Mouse (Mus musculus) embryonic facial prominence, embryonic 11.5 days (tissue): ENCODE measurements around the gene Ikbip. TPM values are rescaled to one million over a fixed set of nuclear protein-coding genes. Genes with fewer than 3 reads are reported as not detected.
A peak's percentile ranks its signal among the peaks of the same experiment; 100 is the strongest.

Experiments
- ATAC-seq: fragments of 200-750 bp; cut with Nextera tagmentation; replicated peaks from 2 replicates; pipeline ENCODE4 v1.8.0; 2017; ENCODE audit warnings: low read depth; ENCODE audit not compliant: insufficient number of reproducible peaks, low FRiP score, low TSS enrichment
- DNase-seq: peaks from one replicate; pipeline ENCODE4 v3.0.0-alpha.2; 2015; ENCODE audit warnings: low spot score
- H3K27ac ChIP-seq: fragments of 300-500 bp; sonication (generic); replicated peaks from 2 replicates; pipeline ENCODE4 v1.5.1; 2014; ENCODE audit warnings: mild to moderate bottlenecking, low read depth, low read length, control low read depth
- H3K27me3 ChIP-seq: fragments of 300-500 bp; sonication (generic); 2 replicates; pipeline ENCODE4 v1.6.1; 2014; ENCODE audit warnings: mild to moderate bottlenecking, low read length, moderate library complexity, mixed read lengths; ENCODE audit not compliant: control insufficient read depth, insufficient read depth
- H3K36me3 ChIP-seq: fragments of 300-500 bp; sonication (generic); replicated peaks from 2 replicates; pipeline ENCODE4 v1.6.1; 2014; ENCODE audit warnings: low read depth, mild to moderate bottlenecking, low read length, moderate library complexity, mixed read lengths; ENCODE audit not compliant: control insufficient read depth, insufficient read depth
- H3K4me1 ChIP-seq: fragments of 300-500 bp; sonication (generic); 2 replicates; pipeline ENCODE4 v1.6.1; 2014; ENCODE audit warnings: low read length, mixed read lengths; ENCODE audit not compliant: control insufficient read depth, insufficient read depth
- H3K4me2 ChIP-seq: fragments of 300-500 bp; sonication (generic); 2 replicates; pipeline ENCODE4 v1.6.1; 2014; ENCODE audit warnings: low read depth, mild to moderate bottlenecking, control low read depth, low read length, moderate library complexity
- H3K4me3 ChIP-seq: fragments of 300-500 bp; sonication (generic); 2 replicates; pipeline ENCODE4 v1.5.1; 2014; ENCODE audit warnings: low read depth, low read length, control low read depth
- H3K9ac ChIP-seq: fragments of 300-500 bp; sonication (generic); replicated peaks from 2 replicates; pipeline ENCODE4 v1.6.1; 2014; ENCODE audit warnings: mild to moderate bottlenecking, control low read depth, low read length
- H3K9me3 ChIP-seq: fragments of 300-500 bp; sonication (generic); replicated peaks from 2 replicates; pipeline ENCODE4 v1.6.1; 2016; ENCODE audit warnings: mild to moderate bottlenecking, low read length, inconsistent platforms, mixed read lengths; ENCODE audit not compliant: control insufficient read depth
- WGBS: fragments of 180-500 bp; shearing (Covaris S2); extraction: QIAGEN DNeasy Blood & Tissue Kit; methylation state at CpG from one replicate; pipeline ENCODE4 v1.1.7; 2014; 5-methylcytosine and 5-hydroxymethylcytosine counted together
- polyA plus RNA-seq: library from polyadenylated mRNA; unstranded; fragments of >200 nt; fragmentation: Nextera tagmentation; extraction: Ambion mirVana; gene quantifications from 2 replicates; pipeline ENCODE4 v1.2.1, GENCODE M21; 2014

Gene Ikbip
- polyA plus RNA-seq, 1 experiment from 2014 or later: 31.1 TPM

DNA sequence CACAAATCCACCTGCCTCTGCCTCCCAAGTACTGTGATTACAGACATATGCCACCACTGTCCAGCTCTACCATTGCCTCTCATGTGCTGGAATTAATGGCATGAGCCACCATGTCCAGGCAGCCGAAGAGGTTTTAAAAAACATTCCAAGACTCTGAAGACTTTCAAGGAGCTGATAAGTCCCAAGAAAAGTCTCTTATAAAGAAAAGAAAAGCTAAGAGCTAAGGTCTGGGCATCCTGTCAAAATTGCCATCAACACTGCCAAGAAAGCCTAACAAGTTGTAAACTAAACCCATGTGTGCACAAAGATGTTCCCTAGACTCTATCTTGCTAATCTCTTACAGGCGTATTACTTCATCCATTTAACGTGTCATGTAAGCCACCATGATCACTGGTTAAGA lies 9.4 kb upstream of the Ikbip start:
- no peaks in the 10 kb centered on the region for H3K4me1 ChIP-seq
- no peak overlapping the region for H3K27ac ChIP-seq
- H3K36me3 ChIP-seq: no peaks in the 10 kb centered on the region; the same call in 1 of the 2 replicates
- DNase-seq: no peak
- H3K4me2 ChIP-seq: no peak overlapping the region
- 88% methylated on average over 3 of the region's 3 CpGs for WGBS
- H3K9ac ChIP-seq: no peak overlapping the region
- no peak for ATAC-seq
- H3K4me3 ChIP-seq: no peak overlapping the region
- no peaks in the 10 kb centered on the region for H3K27me3 ChIP-seq
- no peaks in the 10 kb centered on the region for H3K9me3 ChIP-seq

DNA sequence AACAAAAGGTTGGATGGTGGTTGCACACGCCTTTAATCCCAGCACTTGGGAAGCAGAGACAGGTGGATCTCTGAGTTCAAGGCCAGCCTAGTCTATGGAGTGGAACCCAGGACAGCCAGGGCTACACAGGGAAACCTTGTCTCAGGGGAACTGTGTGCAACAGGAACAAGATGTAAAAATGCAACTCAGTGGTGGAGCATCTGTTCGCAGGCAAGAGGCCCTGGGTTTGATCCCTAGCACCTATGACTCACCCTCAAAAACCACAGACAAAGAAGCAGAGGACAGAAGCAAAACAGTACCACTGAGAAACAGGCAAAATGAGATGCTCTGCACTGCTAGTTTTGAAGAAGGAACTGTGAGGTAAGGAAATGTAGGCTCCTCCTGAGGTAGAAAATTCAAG lies 6.1 kb upstream of the Ikbip start:
- DNase-seq (no peak), ATAC-seq (no peak)
- no peak overlapping the region for H3K27ac ChIP-seq
- no peaks in the 10 kb centered on the region for H3K9me3 ChIP-seq
- H3K9ac ChIP-seq: no peak overlapping the region
- H3K4me3 ChIP-seq: no peak overlapping the region
- no peak overlapping the region for H3K4me2 ChIP-seq
- H3K36me3 ChIP-seq: no peaks in the 10 kb centered on the region
- H3K27me3 ChIP-seq: no peaks in the 10 kb centered on the region
- WGBS: 87% methylated on average over 2 of the region's 2 CpGs
- no peaks in the 10 kb centered on the region for H3K4me1 ChIP-seq

DNA sequence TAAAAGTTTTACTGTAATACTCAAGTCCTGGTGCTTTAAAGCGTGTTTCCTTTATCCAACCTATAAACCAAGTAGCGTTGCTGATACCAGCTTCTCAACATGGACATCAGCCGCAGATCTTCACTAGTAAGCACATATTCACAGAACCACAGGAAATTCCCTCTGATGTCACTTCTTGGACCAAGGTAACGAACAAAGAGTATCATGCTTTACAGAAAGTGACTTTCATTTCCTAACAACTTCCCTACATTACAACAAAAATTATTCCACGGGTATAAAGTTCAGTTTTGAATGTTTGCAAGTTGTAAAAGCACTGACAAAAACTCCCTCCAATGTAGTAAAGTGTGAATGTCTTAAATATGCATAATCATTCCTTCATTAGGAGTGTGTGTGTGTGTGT lies 2.2 kb upstream of the Ikbip start:
- DNase-seq: no peak
- Histone ChIP-seq H3K4me3 (no peak overlapping the region), H3K27me3 (no peaks in the 10 kb centered on the region), H3K4me1 (no peaks in the 10 kb centered on the region), H3K9me3 (no peaks in the 10 kb centered on the region), H3K4me2 (no peak overlapping the region), H3K36me3 (no peaks in the 10 kb centered on the region), H3K9ac (no peak overlapping the region), H3K27ac (no peak overlapping the region)
- ATAC-seq: no peak
- WGBS: 88% methylated on average over 5 of the region's 5 CpGs

DNA sequence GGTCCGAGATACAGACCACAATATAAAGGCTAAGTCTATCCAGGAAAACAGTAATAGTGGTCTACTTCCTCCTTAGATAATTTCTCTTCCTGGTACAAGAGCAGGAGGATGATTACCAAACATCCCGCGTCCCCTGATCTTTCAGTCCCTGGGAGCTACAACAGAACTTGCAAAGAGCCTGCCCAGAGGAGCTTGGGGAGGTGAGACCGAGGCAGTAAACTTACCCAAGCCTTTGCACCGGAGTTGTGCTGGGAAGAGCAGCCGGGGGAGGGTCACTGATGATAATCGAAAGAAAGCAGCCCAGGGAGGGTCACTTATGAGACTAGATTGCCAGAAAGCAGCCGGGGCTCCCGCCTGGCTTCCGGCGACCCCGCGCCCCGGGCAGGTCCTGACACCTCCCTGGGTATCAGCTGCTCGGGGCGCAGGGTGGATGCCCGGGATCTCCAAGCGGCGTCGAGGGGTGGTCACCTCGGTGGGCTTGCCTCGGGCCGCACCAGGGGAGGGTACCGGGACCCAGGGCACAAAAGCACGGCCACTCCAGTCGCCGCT lies 707 bp upstream of the Ikbip start:
- Histone ChIP-seq H3K9ac (peak overlapping the region; percentile 89), H3K9me3 (no peaks in the 10 kb centered on the region), H3K4me1 (no peaks in the 10 kb centered on the region), H3K27ac (peak overlapping the region; percentile 84), H3K4me3 (peak overlapping the region; percentile 86), H3K36me3 (no peaks in the 10 kb centered on the region), H3K27me3 (no peaks in the 10 kb centered on the region), H3K4me2 (peak overlapping the region; percentile 66)
- ATAC-seq (peak; percentile 49), DNase-seq (peak; percentile 32)
- under 1% methylated on average over 27 of the region's 27 CpGs for WGBS

DNA sequence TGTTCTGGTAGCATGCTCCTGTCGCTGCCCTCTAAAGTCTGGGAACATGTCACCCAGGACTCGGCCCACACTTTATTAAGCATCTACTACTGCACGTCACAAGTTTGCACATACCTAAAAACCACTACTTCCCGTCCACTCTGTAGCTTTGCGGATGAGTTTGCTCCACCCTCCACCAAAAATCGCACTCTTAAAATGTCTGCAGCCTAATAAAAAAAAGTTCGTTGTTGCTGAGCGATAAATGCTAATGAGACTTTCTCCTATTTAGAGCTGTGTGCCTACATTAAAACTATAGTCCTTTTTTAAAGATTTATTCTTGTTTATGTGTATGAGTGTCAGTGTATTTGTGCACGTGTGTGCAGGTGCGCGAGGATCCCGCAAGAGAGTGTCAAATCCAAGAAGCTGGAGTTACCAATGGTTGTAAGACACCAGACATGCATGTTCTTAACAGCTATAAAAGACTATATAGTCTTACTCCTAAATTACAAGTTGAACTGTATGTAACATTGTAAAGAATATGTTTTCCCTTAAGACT lies 720 bp downstream of the Ikbip start:
- no peak overlapping the region; the same call in 1 of the 2 replicates for H3K27ac ChIP-seq
- DNase-seq (peak; percentile 10), ATAC-seq (no peak)
- H3K9me3 ChIP-seq: no peaks in the 10 kb centered on the region
- 50% methylated on average over 12 of the region's 12 CpGs for WGBS
- no peaks in the 10 kb centered on the region for H3K27me3 ChIP-seq
- peak overlapping the region; percentile 46 for H3K4me2 ChIP-seq
- H3K4me1 ChIP-seq: no peaks in the 10 kb centered on the region
- H3K9ac ChIP-seq: peak overlapping the region; percentile 77
- H3K36me3 ChIP-seq: no peaks in the 10 kb centered on the region
- H3K4me3 ChIP-seq: peak overlapping the region; percentile 86

DNA sequence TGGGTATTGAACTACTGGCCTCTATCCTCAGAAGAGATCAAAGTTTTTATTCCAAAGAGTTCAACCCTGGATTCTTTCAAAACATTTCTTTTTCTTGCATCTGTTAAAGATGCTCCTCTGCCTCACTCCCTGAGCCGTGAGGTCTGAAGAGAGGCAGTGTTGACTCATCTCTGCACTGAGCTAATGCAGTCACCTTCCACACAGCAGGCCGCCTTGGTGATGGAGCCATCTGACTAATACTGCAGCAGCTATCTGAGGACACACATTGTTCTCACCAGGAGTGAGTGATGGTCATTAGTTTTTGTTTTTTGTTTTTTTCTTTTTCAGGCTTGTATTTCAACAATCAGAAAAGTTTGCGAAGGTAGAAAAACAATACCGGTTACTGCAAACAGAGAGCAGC lies 10.1 kb downstream of the Ikbip start:
- Histone ChIP-seq H3K9ac (no peak overlapping the region), H3K27me3 (no peaks in the 10 kb centered on the region), H3K27ac (no peak overlapping the region), H3K4me2 (no peak overlapping the region), H3K4me3 (no peak overlapping the region), H3K9me3 (no peaks in the 10 kb centered on the region), H3K36me3 (no peaks in the 10 kb centered on the region), H3K4me1 (no peaks in the 10 kb centered on the region)
- ATAC-seq (no peak), DNase-seq (no peak)
- WGBS: 96% methylated on average over 4 of the region's 4 CpGs

DNA sequence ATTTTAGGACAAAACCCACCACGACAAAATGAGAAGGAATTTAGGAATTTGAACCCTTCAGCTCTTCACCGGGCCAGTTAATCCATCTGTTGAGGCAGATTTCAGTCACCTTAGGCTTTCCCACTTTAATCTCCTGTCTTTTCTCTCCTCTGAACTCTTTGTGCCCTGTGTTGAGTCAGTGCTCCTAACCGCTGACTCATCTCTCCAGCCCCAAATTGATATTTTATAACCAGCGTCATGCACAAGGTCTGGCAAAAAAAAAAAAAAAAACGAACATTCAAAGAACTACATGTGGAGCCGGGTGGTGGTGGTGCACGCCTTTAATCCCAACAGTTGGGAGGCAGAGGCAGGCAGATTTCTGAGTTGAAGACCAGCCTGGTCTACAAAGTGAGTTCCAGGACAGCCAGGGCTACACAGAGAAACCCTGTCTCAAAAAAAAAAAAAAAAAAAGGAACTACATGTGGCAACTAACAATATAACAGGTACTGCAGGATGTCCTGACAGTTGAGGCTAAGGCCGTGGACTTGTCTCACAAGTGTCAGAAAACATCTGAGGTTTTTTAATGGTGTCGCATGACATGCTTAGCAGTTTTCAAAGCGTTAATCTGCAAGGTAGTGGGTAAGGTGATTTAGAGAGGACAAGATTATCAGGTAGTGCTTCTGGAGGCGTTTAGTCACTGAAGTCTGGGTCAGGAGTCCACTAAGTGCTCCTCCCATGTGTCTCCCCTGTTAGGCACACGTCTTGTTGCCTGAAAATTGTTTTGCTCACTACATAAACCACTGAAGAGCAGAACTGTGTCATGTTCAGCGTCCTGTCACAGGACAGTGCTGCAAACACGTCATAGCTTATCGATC lies 11.7 kb downstream of the Ikbip start:
- no peak for ATAC-seq
- Histone ChIP-seq H3K4me1 (no peaks in the 10 kb centered on the region), H3K9ac (no peak overlapping the region), H3K27me3 (no peaks in the 10 kb centered on the region), H3K4me2 (no peak overlapping the region), H3K9me3 (no peaks in the 10 kb centered on the region), H3K36me3 (no peaks in the 10 kb centered on the region), H3K4me3 (no peak overlapping the region), H3K27ac (no peak overlapping the region)
- 88% methylated on average over 15 of the region's 15 CpGs for WGBS
- DNase-seq: no peak

DNA sequence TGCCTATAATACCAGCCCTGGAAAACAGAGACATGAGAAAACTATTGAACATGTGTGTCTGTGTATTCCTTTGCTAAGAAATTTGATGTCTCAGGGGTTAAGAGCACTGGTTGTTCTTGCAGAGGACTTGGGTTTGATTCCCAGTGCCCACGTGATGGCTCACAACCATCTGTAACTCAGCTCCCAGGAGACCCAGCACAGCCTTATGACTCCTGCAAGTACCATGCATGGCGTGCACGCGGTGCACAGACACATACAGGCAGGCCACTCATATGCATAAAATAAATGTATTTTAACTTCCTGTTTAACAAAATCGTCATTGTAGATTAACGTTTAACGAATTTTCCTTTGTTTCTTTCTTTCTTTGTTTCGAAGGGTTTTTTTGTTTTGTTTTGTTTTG lies 15.3 kb downstream of the Ikbip start:
- H3K4me2 ChIP-seq: no peak overlapping the region
- H3K27ac ChIP-seq: no peak overlapping the region
- no peaks in the 10 kb centered on the region for H3K36me3 ChIP-seq
- WGBS: 92% methylated on average over 8 of the region's 8 CpGs
- H3K27me3 ChIP-seq: no peaks in the 10 kb centered on the region
- DNase-seq (no peak), ATAC-seq (no peak)
- H3K9ac ChIP-seq: no peak overlapping the region
- H3K4me3 ChIP-seq: no peak overlapping the region
- no peaks in the 10 kb centered on the region for H3K9me3 ChIP-seq
- H3K4me1 ChIP-seq: no peaks in the 10 kb centered on the region
